Mouse (Mus musculus) midbrain, embryonic 11.5 days (tissue): ENCODE results near the gene Fgfr4. TPM values are rescaled to one million over a fixed set of nuclear protein-coding genes. Genes with fewer than 3 reads are reported as not detected.
A peak's percentile ranks its signal among the peaks of the same experiment; 100 is the strongest.

Experiments used
- ATAC-seq: fragments of 200-750 bp; cut with Nextera tagmentation; 2 replicates; pipeline ENCODE4 v1.8.0; 2017; ENCODE audit warnings: moderate TSS enrichment, moderate library complexity; ENCODE audit not compliant: low FRiP score
- DNase-seq: peaks from one replicate; pipeline ENCODE4 v3.0.0; 2015; ENCODE audit warnings: low spot score; ENCODE audit errors: missing footprints
- H3K27ac ChIP-seq: fragments of 300-500 bp; sonication (generic); 2 replicates; pipeline ENCODE4 v1.5.1; 2014; ENCODE audit warnings: low read depth, low read length
- H3K27me3 ChIP-seq: fragments of 300-500 bp; sonication (generic); 2 replicates; pipeline ENCODE4 v1.6.1; 2014; ENCODE audit warnings: mild to moderate bottlenecking, low read length, moderate library complexity, mixed read lengths; ENCODE audit not compliant: control insufficient read depth, insufficient read depth
- H3K36me3 ChIP-seq: fragments of 300-500 bp; sonication (generic); 2 replicates; pipeline ENCODE4 v1.6.1; 2014; ENCODE audit warnings: mild to moderate bottlenecking, low read length, moderate library complexity, mixed read lengths; ENCODE audit not compliant: control insufficient read depth, insufficient read depth
- H3K4me1 ChIP-seq: fragments of 300-500 bp; sonication (generic); 2 replicates; pipeline ENCODE4 v1.6.1; 2014; ENCODE audit warnings: low read length; ENCODE audit not compliant: control insufficient read depth, insufficient read depth
- H3K4me2 ChIP-seq: fragments of 300-500 bp; sonication (generic); 2 replicates; pipeline ENCODE4 v1.6.1; 2014; ENCODE audit warnings: mild to moderate bottlenecking, moderate library complexity
- H3K4me3 ChIP-seq: fragments of 300-500 bp; sonication (generic); 2 replicates; pipeline ENCODE4 v1.5.1; 2014; ENCODE audit warnings: low read depth, low read length
- H3K9ac ChIP-seq: fragments of 300-500 bp; sonication (generic); 2 replicates; pipeline ENCODE4 v1.6.1; 2014; ENCODE audit warnings: low read length
- H3K9me3 ChIP-seq: fragments of 300-500 bp; sonication (generic); 2 replicates; pipeline ENCODE4 v1.6.1; 2016; ENCODE audit warnings: low read length; ENCODE audit not compliant: control insufficient read depth
- WGBS: fragments of 180-500 bp; shearing (Covaris S2); extraction: QIAGEN DNeasy Blood & Tissue Kit; methylation state at CpG from one replicate; pipeline ENCODE4 v1.1.7; 2014; 5-methylcytosine and 5-hydroxymethylcytosine counted together
- polyA plus RNA-seq: library from polyadenylated mRNA; unstranded; fragments of >200 nt; fragmentation: Nextera tagmentation; extraction: Ambion mirVana; gene quantifications from 2 replicates; pipeline ENCODE4 v1.2.1, GENCODE M21; 2014

Gene Fgfr4
- polyA plus RNA-seq, 1 experiment from 2014 or later: 0.33 TPM

- no peak for DNase-seq
- no peak overlapping the region for H3K9ac ChIP-seq
Observed at GRCm38 (mm10) chr13:55168255-55168654, 15.8 kb downstream of the Fgfr4 start.

DNA sequence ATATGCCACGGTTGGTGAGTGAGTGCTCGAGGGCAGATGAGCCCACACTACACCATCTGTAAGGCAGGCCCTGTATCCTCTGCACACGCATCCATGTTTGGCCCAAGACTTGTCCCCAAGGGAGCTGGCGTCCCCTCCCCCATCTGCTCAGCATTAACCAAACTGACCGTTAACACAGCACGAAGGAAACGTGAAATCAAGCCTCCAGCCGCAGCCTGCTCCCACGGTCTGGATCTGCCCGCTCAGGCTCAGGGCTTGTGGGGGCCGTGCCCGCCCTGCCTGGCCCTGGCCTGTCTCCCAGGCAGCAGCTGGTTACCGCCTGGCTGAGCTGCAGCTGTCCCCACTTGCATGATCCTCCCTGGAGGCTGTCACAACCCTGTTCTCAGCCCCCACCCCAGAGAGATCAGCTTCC lies 16.5 kb downstream of the Fgfr4 start:
- ATAC-seq (peak; percentile 80), DNase-seq (no peak)
- 65% methylated on average over 13 of the region's 13 CpGs for WGBS
- no peak overlapping the region for H3K9ac ChIP-seq
- H3K27me3 ChIP-seq: no peaks in the 10 kb centered on the region
- no peak overlapping the region for H3K4me2 ChIP-seq
- H3K4me3 ChIP-seq: no peak overlapping the region
- peaks cover 14% of the 10 kb centered on the region for H3K4me1 ChIP-seq
- H3K9me3 ChIP-seq: no peaks in the 10 kb centered on the region
- no peaks in the 10 kb centered on the region for H3K36me3 ChIP-seq
- no peak overlapping the region for H3K27ac ChIP-seq

More at GRCm38 (mm10) chr13:55168255-55168654, 15.8 kb downstream of the Fgfr4 start:
- no peak overlapping the region for H3K4me2 ChIP-seq
- H3K9me3 ChIP-seq: no peaks in the 10 kb centered on the region
- no peaks in the 10 kb centered on the region for H3K36me3 ChIP-seq
- WGBS: 95% methylated on average over 5 of the region's 5 CpGs
- no peak for ATAC-seq
- peaks cover 14% of the 10 kb centered on the region for H3K4me1 ChIP-seq
- H3K27ac ChIP-seq: no peak overlapping the region
- H3K4me3 ChIP-seq: no peak overlapping the region
- no peaks in the 10 kb centered on the region for H3K27me3 ChIP-seq

- WGBS: 19% methylated on average over 26 of the region's 26 CpGs
- peak; percentile 65 for ATAC-seq
- Histone ChIP-seq H3K4me1 (peaks cover 14% of the 10 kb centered on the region), H3K4me2 (peak overlapping the region; percentile 40), H3K9ac (peak overlapping the region; percentile 45), H3K36me3 (no peaks in the 10 kb centered on the region), H3K9me3 (no peaks in the 10 kb centered on the region), H3K4me3 (no peak overlapping the region), H3K27me3 (no peaks in the 10 kb centered on the region), H3K27ac (peak overlapping the region; percentile 67)
- DNase-seq: peak; percentile 92
Observed at GRCm38 (mm10) chr13:55171517-55172335, 19.3 kb downstream of the Fgfr4 start.

GRCm38 (mm10) chr13:55172336-55172770 lies 19.9 kb downstream of the Fgfr4 start:
- Histone ChIP-seq H3K4me2 (peak overlapping the region; percentile 40; the same call in 1 of the 2 replicates), H3K9me3 (no peaks in the 10 kb centered on the region), H3K27ac (no peak overlapping the region), H3K4me1 (peaks cover 14% of the 10 kb centered on the region), H3K27me3 (no peaks in the 10 kb centered on the region), H3K9ac (no peak overlapping the region), H3K4me3 (no peak overlapping the region), H3K36me3 (no peaks in the 10 kb centered on the region)
- WGBS: 48% methylated on average over 7 of the region's 7 CpGs
- DNase-seq: peak; percentile 90
- ATAC-seq: no peak

- Histone ChIP-seq H3K9me3 (no peaks in the 10 kb centered on the region), H3K27me3 (no peaks in the 10 kb centered on the region), H3K27ac (no peak overlapping the region), H3K4me3 (no peak overlapping the region), H3K36me3 (no peaks in the 10 kb centered on the region), H3K4me2 (no peak overlapping the region), H3K4me1 (peaks cover 14% of the 10 kb centered on the region), H3K9ac (no peak overlapping the region)
- 70% methylated on average over 11 of the region's 11 CpGs for WGBS
- DNase-seq (no peak), ATAC-seq (no peak)
Observed at GRCm38 (mm10) chr13:55174347-55174746, 21.9 kb downstream of the Fgfr4 start.

GRCm38 (mm10) chr13:55176265-55176664 lies 23.8 kb downstream of the Fgfr4 start:
- Histone ChIP-seq H3K4me2 (no peak overlapping the region), H3K4me3 (no peak overlapping the region), H3K9me3 (no peaks in the 10 kb centered on the region), H3K36me3 (no peaks in the 10 kb centered on the region), H3K9ac (no peak overlapping the region), H3K27me3 (no peaks in the 10 kb centered on the region), H3K4me1 (peaks cover 13% of the 10 kb centered on the region), H3K27ac (no peak overlapping the region)
- DNase-seq: no peak
- WGBS: 93% methylated on average over 6 of the region's 6 CpGs
- ATAC-seq: no peak

DNA sequence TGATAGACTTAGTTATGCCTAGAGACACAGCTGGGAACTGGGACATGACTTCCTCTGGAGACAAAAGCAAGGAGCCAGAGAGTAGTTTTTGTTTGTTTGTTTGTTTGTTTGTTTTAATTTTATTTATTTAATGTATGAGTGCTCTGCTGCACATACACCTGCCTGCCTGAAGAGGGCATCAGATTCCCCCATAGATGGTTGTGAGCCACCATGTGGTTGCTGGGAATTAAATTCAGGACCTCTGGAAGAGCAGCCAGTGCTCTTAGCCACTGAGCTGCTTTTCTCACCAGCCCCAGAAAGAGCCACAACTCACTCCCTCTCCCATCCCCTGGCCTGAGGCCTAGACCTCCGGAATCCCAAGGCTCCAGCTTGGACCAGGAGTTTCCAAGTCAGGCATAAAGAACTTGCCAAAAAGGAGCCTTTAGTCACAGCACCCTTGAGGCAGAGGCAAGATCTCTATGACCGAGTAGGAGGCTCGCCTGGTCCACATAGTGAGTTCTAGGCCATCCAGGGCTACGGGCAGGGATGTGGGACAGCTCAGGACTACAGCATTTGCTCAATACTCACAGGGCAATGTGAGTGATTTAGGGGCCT lies 25.6 kb downstream of the Fgfr4 start:
- peak; percentile 87 for DNase-seq
- ATAC-seq: no peak
- no peak overlapping the region for H3K4me2 ChIP-seq
- 65% methylated on average over 4 of the region's 4 CpGs for WGBS
- no peak overlapping the region for H3K9ac ChIP-seq
- H3K9me3 ChIP-seq: no peaks in the 10 kb centered on the region
- no peak overlapping the region for H3K27ac ChIP-seq
- no peak overlapping the region for H3K4me3 ChIP-seq
- no peaks in the 10 kb centered on the region for H3K27me3 ChIP-seq
- H3K4me1 ChIP-seq: no peaks in the 10 kb centered on the region
- no peaks in the 10 kb centered on the region for H3K36me3 ChIP-seq

- no peaks in the 10 kb centered on the region for H3K27me3 ChIP-seq
- H3K36me3 ChIP-seq: no peaks in the 10 kb centered on the region
- ATAC-seq (peak; percentile 36; the same call in 1 of the 2 replicates), DNase-seq (peak; percentile 98)
- 30% methylated on average over 2 of the region's 2 CpGs for WGBS
- H3K4me3 ChIP-seq: no peak overlapping the region
- no peaks in the 10 kb centered on the region for H3K4me1 ChIP-seq
- no peak overlapping the region for H3K4me2 ChIP-seq
- no peak overlapping the region for H3K27ac ChIP-seq
- no peak overlapping the region for H3K9ac ChIP-seq
- H3K9me3 ChIP-seq: no peaks in the 10 kb centered on the region
Observed at GRCm38 (mm10) chr13:55178556-55178955, 26.1 kb downstream of the Fgfr4 start.

DNA sequence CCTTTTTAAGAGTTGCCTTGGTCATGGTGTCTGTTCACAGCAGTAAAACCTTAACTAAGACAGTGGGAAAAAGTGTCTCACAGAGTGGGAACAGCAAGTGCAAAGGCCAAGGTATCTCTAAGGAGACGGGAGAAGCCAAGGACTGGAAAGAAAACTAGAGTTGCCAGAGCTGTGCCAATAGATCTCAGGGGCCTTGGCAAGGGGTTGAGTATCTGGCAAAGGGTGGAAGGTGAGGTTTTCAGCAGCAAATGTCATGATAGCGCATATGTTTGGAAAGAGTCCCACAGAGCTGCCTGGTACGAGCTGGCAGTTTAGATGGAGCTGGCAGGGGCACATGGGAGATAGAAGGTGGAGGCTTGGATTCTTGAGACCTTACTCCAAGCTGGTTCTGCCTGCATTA lies 27.2 kb downstream of the Fgfr4 start:
- Histone ChIP-seq H3K4me1 (no peaks in the 10 kb centered on the region), H3K9ac (no peak overlapping the region), H3K36me3 (no peaks in the 10 kb centered on the region), H3K27me3 (no peaks in the 10 kb centered on the region), H3K9me3 (no peaks in the 10 kb centered on the region), H3K4me3 (no peak overlapping the region), H3K4me2 (no peak overlapping the region), H3K27ac (no peak overlapping the region)
- DNase-seq (no peak), ATAC-seq (no peak)
- 92% methylated on average over 3 of the region's 3 CpGs for WGBS
